Mouse (Mus musculus) right cerebral cortex, postnatal 4 days (tissue): Measurements from ENCODE around the gene 5730596B20Rik.

ENCODE experiments used
- DNase-seq: peaks from one replicate; pipeline ENCODE4 v3.0.0-alpha.2; 2022

The 5730596B20Rik gene

DNA sequence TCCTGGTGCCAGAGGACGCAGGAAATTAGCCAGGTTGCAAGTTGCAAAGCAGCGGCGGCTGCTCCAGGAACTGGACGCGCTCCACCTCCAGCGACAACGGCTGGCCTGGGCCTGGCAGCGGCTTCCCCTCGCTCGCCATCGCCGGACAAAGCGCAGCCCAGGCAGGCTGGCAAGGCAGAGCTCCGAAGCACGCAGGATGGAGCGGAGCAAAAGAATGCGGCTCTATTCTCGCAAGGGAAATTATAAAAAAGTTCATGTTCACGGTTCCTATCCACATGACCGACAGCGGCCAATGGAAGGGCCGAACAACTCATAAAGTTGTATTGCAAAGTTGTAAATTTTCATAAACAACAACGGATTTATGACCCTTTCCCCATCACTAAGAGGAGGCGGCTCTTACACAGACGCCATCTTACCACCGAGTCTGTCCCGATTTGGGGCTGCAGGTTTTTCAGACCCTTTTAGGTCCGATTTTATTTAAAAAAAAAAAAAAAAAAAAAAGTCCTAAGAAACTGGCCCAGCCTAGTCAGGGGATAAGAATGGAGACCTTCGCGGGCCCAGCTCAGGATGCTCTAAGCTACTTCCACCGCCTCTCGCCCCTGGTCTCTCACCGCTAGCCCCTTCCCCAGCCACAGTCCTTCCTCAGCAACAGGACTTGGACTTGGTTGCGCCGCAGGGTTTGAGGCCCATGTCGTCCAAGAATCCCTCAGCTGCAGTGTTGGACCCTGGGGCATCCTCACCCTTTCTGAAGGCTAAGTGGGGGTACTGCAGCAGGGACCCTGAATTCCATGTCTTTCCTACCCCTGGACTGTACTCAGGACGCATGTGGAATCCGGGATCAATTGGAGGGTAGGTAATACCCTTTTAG lies 36.1 kb downstream of the 5730596B20Rik start, which contains the start of the genes Hoxa3 and Gm28308:
Gene Hoxa3, minus strand, starts transcription at position 218 of the 868 bp plus-strand sequence.
Gene Gm28308, minus strand, starts transcription at position 221 of the 868 bp plus-strand sequence.
- DNase-seq: no peak

GRCm38 (mm10) chr6:52214271-52214670 lies 37.0 kb downstream of the 5730596B20Rik start:
- DNase-seq: no peak

- DNase-seq: no peak
Measured at GRCm38 (mm10) chr6:52215070-52215469, 37.8 kb downstream of the 5730596B20Rik start.

GRCm38 (mm10) chr6:52215771-52216535 lies 38.7 kb downstream of the 5730596B20Rik start:
- no peak for DNase-seq

DNA sequence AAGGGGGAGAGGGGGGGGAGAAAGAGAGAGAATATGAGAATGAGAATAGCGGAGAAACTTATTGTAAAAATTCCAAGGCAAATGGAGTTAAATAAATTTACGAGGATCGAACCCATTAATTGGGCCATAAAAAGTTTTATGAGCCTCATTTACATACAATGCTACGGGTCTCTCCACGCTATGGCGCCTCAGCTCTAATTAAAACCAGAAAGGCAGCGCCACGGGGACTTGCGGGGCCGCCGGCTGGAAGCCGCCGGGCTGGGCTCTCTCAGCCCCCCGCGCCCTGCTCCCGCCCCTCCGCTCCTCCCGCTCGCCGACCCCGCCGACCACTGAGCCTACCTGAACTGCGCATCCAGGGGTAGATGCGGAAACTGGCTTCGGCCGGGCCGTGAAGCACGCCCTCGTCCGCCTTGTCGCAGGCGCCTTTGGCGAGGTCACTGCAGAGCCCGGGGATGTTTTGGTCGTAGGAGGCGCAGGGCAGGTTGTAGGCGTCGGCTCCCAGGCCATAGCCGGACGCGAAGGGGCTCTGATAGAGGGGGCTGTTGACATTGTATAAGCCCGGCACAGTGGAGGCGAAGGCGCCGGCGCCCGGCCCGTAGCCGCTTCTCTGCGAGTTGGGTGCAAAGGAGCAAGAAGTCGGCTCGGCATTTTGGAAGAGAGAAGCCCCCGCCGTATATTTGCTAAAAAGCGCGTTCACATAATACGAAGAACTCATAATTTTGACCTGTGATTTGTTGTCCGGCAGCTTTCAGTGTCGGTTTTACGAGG lies 39.6 kb downstream of the 5730596B20Rik start:
- DNase-seq: no peak

- DNase-seq: no peak
Measured at GRCm38 (mm10) chr6:52217459-52217768, 40.1 kb downstream of the 5730596B20Rik start.

- DNase-seq: no peak
Measured at GRCm38 (mm10) chr6:52217895-52218642, 40.8 kb downstream of the 5730596B20Rik start.

GRCm38 (mm10) chr6:52218643-52219215 lies 41.4 kb downstream of the 5730596B20Rik start:
- DNase-seq: no peak

DNA sequence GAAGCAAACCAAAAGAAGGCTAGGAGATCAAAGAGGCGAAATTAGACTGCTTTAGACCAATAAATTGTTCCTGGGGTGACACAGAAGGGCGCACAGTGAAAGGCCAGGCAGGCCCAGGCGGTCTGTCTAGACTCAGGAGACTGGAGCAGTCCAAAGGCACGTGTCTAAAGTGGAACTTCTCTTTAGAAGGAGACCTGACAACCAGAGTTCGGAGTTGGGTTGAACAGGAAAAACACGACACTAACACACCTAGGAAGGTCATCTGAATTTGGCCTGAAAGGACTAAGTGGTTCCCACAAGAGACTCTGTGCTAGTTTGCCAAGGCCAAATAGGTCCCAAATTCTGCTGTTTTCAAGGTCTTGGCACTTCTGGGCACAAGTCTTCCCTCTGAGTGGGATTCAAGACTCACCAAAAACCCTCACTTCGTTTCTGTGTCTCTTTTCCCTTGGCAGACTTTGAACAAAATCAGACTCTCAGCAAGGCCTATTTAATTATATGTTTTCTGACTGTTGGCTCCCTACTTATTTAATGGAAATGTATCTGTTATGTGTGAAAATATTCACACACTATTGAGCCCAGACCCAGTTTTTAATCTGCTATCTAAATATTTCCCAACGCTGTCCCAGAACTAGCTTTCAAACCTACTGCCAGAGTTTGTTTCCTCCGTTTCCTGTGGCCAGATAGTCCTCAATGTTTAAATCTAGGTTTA lies 42.1 kb downstream of the 5730596B20Rik start:
- no peak for DNase-seq

GRCm38 (mm10) chr6:52220003-52220864 lies 42.9 kb downstream of the 5730596B20Rik start:
- no peak for DNase-seq

- no peak for DNase-seq
Measured at GRCm38 (mm10) chr6:52220865-52221310, 43.6 kb downstream of the 5730596B20Rik start.

DNA sequence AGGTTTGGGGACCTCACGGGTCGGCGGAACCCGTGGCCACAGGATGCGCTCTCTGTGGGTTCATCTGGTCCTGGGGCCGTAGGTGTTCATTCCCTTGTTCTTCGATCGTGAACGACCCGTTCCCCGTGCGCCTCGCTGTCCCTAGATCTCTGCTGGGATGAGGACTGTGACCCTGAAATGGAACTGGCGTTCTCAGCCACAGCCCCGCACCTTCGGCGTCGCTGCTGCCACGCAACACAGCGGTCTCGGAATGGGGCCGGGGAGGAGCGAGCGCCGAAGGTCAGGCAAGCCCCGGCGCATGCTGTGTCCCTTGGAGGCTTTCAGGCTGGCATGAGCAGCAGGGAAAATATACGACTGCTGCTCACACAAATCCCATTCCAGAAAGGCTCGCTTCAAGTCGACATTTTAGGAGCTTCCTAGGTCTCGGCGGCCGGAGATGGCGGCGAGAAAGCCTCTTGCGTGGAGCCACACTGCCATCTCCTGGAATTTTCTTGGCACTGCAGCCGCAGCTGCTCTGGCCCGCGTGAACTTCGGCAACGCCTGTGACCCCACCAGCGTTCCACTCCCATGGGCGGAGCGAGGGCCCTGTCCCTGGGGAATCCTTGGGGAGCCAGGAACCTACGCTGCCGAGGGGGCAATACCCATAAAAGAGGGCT lies 44.2 kb downstream of the 5730596B20Rik start, which contains the start of gene Hoxa7:
Gene Hoxa7, minus strand, starts transcription at position 518 of the 656 bp plus-strand sequence.
- peak; percentile 80 for DNase-seq

DNA sequence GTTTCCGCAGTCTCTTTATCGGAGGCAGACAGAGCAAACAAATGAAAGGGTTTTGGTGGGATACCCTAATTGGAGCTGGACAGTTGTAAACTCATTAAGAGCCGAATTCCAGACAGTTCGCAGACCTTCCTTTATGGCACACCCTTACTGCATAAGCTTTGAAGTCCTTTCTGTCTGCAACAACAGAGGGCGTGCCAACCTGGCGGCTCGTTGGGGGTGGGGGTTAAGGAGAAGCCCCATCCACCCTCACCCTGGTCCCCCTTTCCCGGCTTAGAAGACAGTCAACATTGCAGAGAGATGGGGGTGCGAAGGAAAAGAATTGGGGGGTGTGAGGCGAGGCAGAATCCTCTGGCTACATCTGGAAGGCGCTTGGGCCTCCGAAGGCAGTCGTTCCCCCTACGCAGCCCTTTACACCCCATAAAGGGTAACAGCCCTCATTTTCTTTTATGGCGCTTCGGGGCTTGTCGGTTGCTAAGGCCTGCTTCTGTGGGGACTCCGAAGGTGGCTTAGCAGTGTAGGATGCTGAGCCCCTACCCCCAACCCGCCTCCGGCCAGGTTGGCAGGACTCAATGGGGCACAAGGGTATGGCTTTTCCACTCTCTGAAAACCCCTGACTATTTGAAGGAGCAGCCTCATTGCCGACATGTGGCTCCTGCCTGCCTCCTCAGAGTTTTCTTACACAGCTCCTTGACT lies 44.8 kb downstream of the 5730596B20Rik start:
- no peak for DNase-seq

GRCm38 (mm10) chr6:52222729-52223128 lies 45.4 kb downstream of the 5730596B20Rik start:
- DNase-seq: no peak

DNA sequence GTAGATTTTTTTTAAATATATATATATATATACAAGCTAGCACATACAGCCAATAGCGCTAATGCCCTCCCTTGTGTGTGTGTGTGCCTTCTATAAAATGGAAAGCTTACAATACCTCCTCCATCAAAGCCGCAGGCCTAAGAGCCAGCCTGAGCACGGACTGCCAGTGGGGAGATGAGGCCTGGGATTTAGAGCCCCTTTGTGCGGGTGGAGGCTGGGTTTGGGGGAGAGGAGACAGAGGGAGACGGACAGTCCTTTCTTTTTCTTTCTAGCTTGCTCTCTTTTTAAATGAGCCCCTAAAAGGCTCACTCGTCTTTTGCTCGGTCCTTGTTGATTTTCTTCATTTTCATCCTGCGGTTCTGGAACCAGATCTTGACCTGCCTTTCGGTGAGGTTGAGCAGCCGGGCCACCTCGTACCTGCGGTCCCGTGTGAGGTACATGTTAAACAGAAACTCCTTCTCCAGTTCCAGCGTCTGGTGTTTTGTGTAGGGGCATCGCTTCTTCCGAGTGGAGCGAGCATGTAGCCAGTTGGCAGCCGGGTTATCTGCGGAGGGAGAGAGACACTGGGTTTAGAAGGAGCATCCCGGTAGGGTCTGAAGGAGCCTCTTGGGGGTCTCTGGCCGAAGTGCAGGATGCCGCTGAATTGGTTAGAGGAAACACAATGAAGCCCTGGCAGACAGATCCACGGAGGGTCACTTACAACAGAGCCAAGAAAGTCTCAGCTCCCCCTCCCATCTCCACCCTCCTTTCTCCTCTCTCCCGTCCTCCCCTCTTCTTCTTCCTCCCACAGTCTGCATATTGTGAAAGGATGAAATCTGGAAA lies 46.9 kb downstream of the 5730596B20Rik start:
- no peak for DNase-seq

DNA sequence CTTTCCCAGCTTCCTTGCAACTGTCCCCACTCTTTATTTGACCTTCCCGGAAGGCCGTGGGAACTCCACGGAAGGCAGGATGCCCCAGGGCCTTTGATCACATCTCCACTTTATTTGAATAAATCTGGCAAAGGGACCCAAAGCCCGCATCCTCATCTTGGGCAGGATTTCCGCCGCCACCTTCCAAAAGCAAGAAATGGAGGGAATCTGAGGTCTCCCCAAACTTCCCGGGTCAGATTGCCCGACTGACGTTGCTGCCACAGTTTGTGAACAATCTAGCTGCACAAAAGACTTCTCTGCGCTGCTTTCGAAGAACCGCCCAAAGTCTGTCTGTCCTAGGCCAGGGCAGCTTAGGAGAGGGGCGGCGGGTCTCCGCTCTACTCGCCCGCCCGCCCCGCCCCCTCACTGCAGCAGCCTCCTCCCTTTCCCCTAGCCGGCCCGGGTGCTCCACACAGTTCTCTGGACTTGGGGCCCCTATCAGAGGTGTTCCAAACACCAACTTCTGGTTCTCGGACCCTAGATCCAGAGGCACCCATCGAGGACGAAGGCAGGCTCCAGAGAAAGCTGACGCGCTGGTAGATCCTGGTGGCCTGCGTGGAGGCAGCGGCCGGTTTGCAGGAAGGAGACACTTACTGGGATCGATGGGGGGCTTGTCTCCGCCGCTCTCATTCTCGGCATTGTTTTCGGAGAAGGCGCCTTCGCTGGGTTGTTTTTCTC lies 47.8 kb downstream of the 5730596B20Rik start:
- no peak for DNase-seq
